Mouse (Mus musculus) monocyte, adult 59 days (primary cell): ENCODE results near the gene Abcf3. TPM values are rescaled to one million over a fixed set of nuclear protein-coding genes. Genes with fewer than 3 reads are reported as not detected.

Experiments used
- total RNA-seq, 2 experiments: library from RNA; stranded (reverse); gene quantifications; one replicate each; pipeline ENCODE4 v1.2.4; 2023

The Abcf3 gene
- total RNA-seq = 10 to 100 TPM; 52.3 to 62.4 TPM

GRCm38 (mm10) chr16:20548096-20548948, at the start of gene Abcf3:
Abcf3 (plus strand) TSS chr16:20548577.

GRCm38 (mm10) chr16:20498677-20499475, 49.5 kb upstream of the Abcf3 start, which contains the start of gene Eif2b5:
Eif2b5 (plus strand) TSS chr16:20498817.

GRCm38 (mm10) chr16:20516726-20517201, 31.6 kb upstream of the Abcf3 start, which contains the start of gene Dvl3:
Dvl3 (plus strand) TSS chr16:20516982.

GRCm38 (mm10) chr16:20535296-20536080, 12.9 kb upstream of the Abcf3 start, which contains the start of gene Ap2m1:
Ap2m1 (plus strand) TSS chr16:20535478.

GRCm38 (mm10) chr16:20589366-20589938, 41.1 kb downstream of the Abcf3 start, which contains the start of gene Vwa5b2:
Vwa5b2 (plus strand) TSS chr16:20589471.

Other genes starting within 250 kb of the Abcf3 start
- gene Parl, start 246.2 kb upstream of the Abcf3 start, total RNA-seq = 100 to 1,000 TPM; 119 to 127 TPM
- 10 to 100 TPM; 60.9 to 68.9 TPM for gene Cyp2ab1, start 223.2 kb upstream of the Abcf3 start, total RNA-seq
- gene Abcc5, start 122.2 kb upstream of the Abcf3 start, total RNA-seq = 100 to 1,000 TPM; 156 to 177 TPM
- 10 to 100 TPM; 20.2 to 25.5 TPM for gene Eif2b5, start 49.8 kb upstream of the Abcf3 start, total RNA-seq
- gene Dvl3, start 31.6 kb upstream of the Abcf3 start, total RNA-seq = 10 to 100 TPM; 33.1 to 34.1 TPM
- gene Ap2m1, start 13.1 kb upstream of the Abcf3 start, total RNA-seq = 100 to 1,000 TPM; 199 to 201 TPM
- gene Vwa5b2, start 40.9 kb downstream of the Abcf3 start, total RNA-seq = not detected
- 1 to 10 TPM; 7.7 to 9.3 TPM for gene Eef1akmt4, start 63.0 kb downstream of the Abcf3 start, total RNA-seq
- not detected for gene Gm49333, start 63.0 kb downstream of the Abcf3 start, total RNA-seq
- 10 to 100 TPM; 11.4 to 13.9 TPM for gene Alg3, start 63.2 kb downstream of the Abcf3 start, total RNA-seq
- under 1 TPM; 0.39 to 0.97 TPM for gene Camk2n2, start 72.7 kb downstream of the Abcf3 start, total RNA-seq
- not detected for gene Ece2, start 81.3 kb downstream of the Abcf3 start, total RNA-seq
- gene Psmd2, start 103.1 kb downstream of the Abcf3 start, total RNA-seq = 100 to 1,000 TPM; 116 to 118 TPM
- 100 to 1,000 TPM; 252 to 266 TPM for gene Eif4g1, start 119.7 kb downstream of the Abcf3 start, total RNA-seq
- 1 to 10 TPM; 5.3 to 5.4 TPM for gene Fam131a, start 144.7 kb downstream of the Abcf3 start, total RNA-seq
- gene Polr2h, start 169.1 kb downstream of the Abcf3 start, total RNA-seq = 10 to 100 TPM; 10.6 to 10.8 TPM
- 1 to 10 TPM; 1.7 to 2.2 TPM for gene Clcn2, start 169.2 kb downstream of the Abcf3 start, total RNA-seq
- not detected for gene Chrd, start 184.6 kb downstream of the Abcf3 start, total RNA-seq
- gene Thpo, start 185.9 kb downstream of the Abcf3 start, total RNA-seq = not detected